Mouse (Mus musculus) bone marrow macrophage, adult 2 months (primary cell): Measurements from ENCODE around the gene Wbp1. TPM values are rescaled to one million over a fixed set of nuclear protein-coding genes. Genes with fewer than 3 reads are reported as not detected.
A peak's percentile ranks its signal among the peaks of the same experiment; 100 is the strongest.

Experiments
- H3K27ac ChIP-seq: 2 replicates; pipeline ENCODE4 v1.5.1; 2012; ENCODE audit warnings: low read depth, low read length; ENCODE audit not compliant: insufficient read depth
- H3K4me1 ChIP-seq: 2 replicates; pipeline ENCODE4 v1.6.1; 2012; ENCODE audit warnings: low read length; ENCODE audit not compliant: control insufficient read depth, insufficient read depth
- H3K4me3 ChIP-seq: 2 replicates; pipeline ENCODE4 v1.5.1; 2012; ENCODE audit warnings: mild to moderate bottlenecking, low read length, moderate library complexity; ENCODE audit not compliant: insufficient read depth
- CTCF ChIP-seq: IDR thresholded peaks from 2 replicates; pipeline ENCODE4 v1.5.1; 2012; ENCODE audit warnings: low read depth, mild to moderate bottlenecking, low read length, moderate library complexity
- POLR2A ChIP-seq: IDR thresholded peaks from 2 replicates; pipeline ENCODE4 v1.6.1; 2012; ENCODE audit warnings: mild to moderate bottlenecking, low read depth, low read length, borderline replicate concordance
- polyA plus RNA-seq: library from polyadenylated mRNA; stranded (reverse); fragments of >200 nt; gene quantifications from 2 replicates; pipeline ENCODE4 v1.2.4, GENCODE M21; 2012; ENCODE audit not compliant: missing spikeins, insufficient read depth, insufficient read length

Wbp1 gene
- polyA plus RNA-seq, 1 experiment: 27.1 TPM

DNA sequence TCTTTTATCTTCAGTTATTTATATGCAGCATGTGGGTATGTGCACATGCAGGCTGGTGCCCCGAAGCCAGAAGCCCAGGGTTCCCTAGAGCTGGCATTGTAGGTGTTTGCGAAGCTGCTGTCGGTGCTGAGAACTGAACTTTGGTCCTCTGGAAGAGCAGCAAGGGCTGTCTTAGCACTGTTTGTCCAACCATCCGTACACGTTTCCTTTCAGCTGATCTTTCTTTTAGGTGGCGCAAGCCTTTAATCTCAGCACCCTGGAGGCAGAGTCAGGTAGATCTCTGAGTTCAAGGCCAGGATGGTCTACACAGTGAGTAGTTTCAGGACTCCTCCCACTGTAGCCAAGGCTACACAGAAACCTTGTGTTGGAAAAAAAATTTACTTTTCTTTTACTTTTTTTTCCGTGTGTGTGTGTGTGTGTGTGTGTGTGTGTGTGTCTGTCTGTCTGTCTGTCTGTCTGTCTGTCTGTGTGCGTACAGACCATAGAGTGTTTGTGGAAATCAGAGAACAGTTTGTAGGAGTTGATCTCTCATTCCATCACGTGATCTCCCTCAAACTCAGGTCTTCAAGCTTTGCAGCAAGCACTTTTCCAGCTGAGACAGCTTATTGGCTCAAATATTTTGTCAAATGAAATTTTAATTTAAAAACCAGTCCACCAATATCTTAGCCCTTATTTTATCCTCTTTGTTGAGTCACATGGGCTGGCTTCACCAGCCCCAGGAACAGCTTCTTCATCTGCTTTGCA is 11.0 kb upstream of the Wbp1 start:
- peak overlapping the region; percentile 68 for H3K27ac ChIP-seq
- peaks cover 40% of the 10 kb centered on the region for H3K4me1 ChIP-seq
- TF ChIP-seq CTCF: no peak
- no peak for TF ChIP-seq POLR2A
- H3K4me3 ChIP-seq: no peak overlapping the region

GRCm38 (mm10) chr6:83131469-83132034 is 10.2 kb upstream of the Wbp1 start:
- Histone ChIP-seq H3K27ac (peak overlapping the region; percentile 82), H3K4me1 (peaks cover 40% of the 10 kb centered on the region), H3K4me3 (no peak overlapping the region)
- TF ChIP-seq POLR2A (no peak), CTCF (no peak)

GRCm38 (mm10) chr6:83127419-83127818 is 6.1 kb upstream of the Wbp1 start:
- no peak overlapping the region for H3K27ac ChIP-seq
- H3K4me3 ChIP-seq: no peak overlapping the region
- peaks cover 21% of the 10 kb centered on the region for H3K4me1 ChIP-seq
- TF ChIP-seq CTCF (no peak), POLR2A (no peak)

DNA sequence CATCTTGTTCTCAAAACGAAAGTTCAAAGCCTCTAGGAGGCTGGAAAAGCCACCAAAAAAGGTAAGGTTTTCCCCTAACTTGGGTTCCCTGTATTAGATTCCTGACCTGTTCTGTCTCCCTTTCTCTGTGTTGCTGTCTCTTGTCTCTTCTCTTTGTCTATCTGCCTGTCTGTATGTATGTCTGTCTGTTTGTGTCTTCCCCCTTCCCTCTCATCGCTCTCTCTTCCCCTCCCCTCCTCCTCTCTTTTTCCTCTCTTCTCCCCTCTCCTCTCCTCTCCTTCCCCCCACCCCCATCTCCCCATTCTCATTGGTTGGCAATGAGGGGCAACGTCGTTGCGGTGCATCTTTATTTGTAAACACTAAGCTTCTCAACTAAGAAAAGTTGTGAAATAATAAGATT is 4.0 kb upstream of the Wbp1 start, which contains the start of gene Ino80b:
Ino80b (minus strand) TSS at position 101 of the 400 bp plus-strand sequence.
- Histone ChIP-seq H3K4me1 (peaks cover 9% of the 10 kb centered on the region), H3K27ac (0 out of 2 replicates have a peak within 1 kb of the TSS, but pooled peaks have one; percentile 22), H3K4me3 (peak within 1 kb of the TSS; percentile 85)
- TF ChIP-seq CTCF: no peak
- no peak for TF ChIP-seq POLR2A

DNA sequence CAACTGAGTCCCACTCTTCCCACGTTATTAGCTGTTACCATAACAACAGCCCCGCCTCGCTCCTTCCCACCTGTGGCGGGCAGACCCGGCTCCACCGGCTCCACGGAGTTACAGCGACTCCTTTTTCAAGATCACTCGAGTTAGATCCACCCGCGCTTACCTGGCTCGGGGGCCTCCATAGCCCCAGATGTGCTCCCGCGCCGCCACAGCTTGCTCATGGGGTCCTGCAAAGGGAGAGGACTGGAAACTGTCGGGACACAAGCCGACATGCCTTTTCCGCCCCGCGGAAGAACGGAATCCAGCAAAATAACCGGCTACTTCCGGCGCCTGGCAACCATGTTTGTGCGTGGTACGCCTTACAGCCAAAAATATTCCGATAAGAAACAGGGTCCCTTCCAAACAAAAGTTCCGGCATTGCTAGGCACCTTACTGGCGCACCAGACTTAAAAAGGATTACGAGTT is 3.5 kb upstream of the Wbp1 start:
- H3K4me1 ChIP-seq: peaks cover 9% of the 10 kb centered on the region
- TF ChIP-seq CTCF (no peak), POLR2A (no peak)
- H3K27ac ChIP-seq: 0 out of 2 replicates have a peak overlapping the region, but pooled peaks have one; percentile 22
- peak overlapping the region; percentile 85 for H3K4me3 ChIP-seq

DNA sequence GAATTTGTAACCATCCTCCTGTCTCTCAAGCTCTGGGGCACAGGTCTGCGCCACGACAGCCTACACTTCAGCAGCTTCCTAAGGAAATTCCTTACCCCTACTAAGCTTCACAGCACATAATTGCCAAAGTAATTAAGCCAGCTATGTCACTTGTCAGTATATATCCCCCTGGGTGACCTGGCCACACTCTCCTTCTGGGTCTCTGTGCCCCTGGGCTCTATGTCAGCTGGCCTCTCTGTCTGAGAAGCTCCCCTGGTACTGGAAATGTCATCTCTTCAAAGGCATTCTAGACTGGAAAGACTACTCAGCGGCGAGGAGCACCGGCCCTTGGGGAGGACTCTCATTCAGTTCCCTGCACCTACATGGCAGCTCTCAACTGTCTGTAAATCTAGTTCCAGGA is 1.6 kb upstream of the Wbp1 start:
- TF ChIP-seq POLR2A (no peak), CTCF (no peak)
- Histone ChIP-seq H3K4me1 (peaks cover 13% of the 10 kb centered on the region), H3K4me3 (no peak overlapping the region), H3K27ac (no peak overlapping the region)

DNA sequence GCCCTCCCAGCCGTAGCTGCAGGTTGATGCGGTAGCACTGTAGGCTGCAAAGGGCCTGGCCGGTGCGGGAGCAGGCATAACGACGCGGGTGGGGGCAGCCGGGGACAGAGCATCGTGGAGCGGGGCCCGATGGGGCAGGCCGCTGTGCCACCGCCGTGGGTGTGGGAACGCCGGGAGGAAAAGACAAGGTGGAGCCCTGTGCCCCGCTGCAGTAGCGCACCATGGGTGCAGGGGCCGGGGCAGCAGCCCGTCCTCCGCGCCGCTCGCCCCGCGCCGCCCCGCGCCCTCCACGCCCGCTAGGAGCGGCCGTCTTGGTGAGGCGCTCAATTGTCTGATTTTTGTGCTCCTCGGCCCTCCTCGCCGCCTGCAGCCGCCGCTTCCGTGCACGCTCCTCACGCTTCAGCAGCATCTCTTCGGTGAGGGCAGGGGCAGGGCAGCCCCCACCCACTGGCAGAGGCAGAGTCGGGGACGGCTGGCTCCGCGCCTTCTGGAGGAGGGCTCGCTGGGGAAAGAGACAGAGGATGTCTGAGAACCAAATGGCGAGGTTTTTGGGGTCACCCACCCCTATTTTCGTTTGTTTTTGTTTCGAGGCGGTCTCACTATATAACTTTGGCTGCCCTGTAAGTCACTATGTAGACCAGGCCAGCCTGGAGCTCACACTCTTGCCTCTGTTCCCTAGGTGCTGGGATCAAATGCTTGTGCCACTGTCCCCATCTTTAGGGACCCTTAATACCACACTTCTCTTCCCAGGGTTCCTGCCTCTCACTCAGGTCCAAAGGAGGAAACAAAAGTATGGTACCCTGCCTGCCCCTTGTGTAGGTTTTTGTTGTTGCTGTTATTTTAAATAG is 728 bp upstream of the Wbp1 start:
- TF ChIP-seq CTCF (no peak), POLR2A (no peak)
- H3K4me3 ChIP-seq: peak overlapping the region; percentile 64
- H3K27ac ChIP-seq: peak overlapping the region; percentile 25; the same call in 1 of the 2 replicates
- peaks cover 13% of the 10 kb centered on the region for H3K4me1 ChIP-seq

- TF ChIP-seq POLR2A (no peak), CTCF (no peak)
- Histone ChIP-seq H3K4me3 (no peak overlapping the region), H3K4me1 (peaks cover 20% of the 10 kb centered on the region), H3K27ac (no peak overlapping the region)
Observed at GRCm38 (mm10) chr6:83119734-83120051, 1.7 kb downstream of the Wbp1 start.

GRCm38 (mm10) chr6:83118825-83119733 is 2.3 kb downstream of the Wbp1 start:
- no peak overlapping the region for H3K4me3 ChIP-seq
- no peak for TF ChIP-seq CTCF
- TF ChIP-seq POLR2A: no peak
- peaks cover 22% of the 10 kb centered on the region for H3K4me1 ChIP-seq
- no peak overlapping the region for H3K27ac ChIP-seq
